Mouse (Mus musculus) forebrain, postnatal 0 days (tissue): ENCODE measurements at regions not wholly inside any gene's neighbourhood (a gene's known extent, or its start where the extent isn't known, plus 50 kb on each side); places are given as distances from the start of the nearest gene placed in this dataset.

Source experiments
- ATAC-seq: fragments of 200-750 bp; cut with Nextera tagmentation; 2 replicates; pipeline ENCODE4 v1.8.0; 2017; ENCODE audit warnings: mild to moderate bottlenecking, moderate library complexity
- DNase-seq: peaks from one replicate; pipeline ENCODE4 v3.0.0-alpha.2; 2015
- H3K27ac ChIP-seq: fragments of 300-500 bp; sonication (generic); 2 replicates; pipeline ENCODE4 v1.5.1; 2014; ENCODE audit warnings: low read depth, mild to moderate bottlenecking, antibody characterized with exemption, low read length, moderate library complexity, mixed read lengths
- H3K27me3 ChIP-seq: fragments of 300-500 bp; sonication (generic); 2 replicates; pipeline ENCODE4 v1.6.1; 2014; ENCODE audit warnings: mild to moderate bottlenecking, low read length, mixed read lengths; ENCODE audit not compliant: insufficient read depth
- H3K36me3 ChIP-seq: fragments of 300-500 bp; sonication (generic); 2 replicates; pipeline ENCODE4 v1.6.1; 2014; ENCODE audit warnings: mild to moderate bottlenecking, moderate library complexity; ENCODE audit not compliant: insufficient read depth
- H3K4me1 ChIP-seq: fragments of 300-500 bp; sonication (generic); 2 replicates; pipeline ENCODE4 v1.6.1; 2014; ENCODE audit warnings: antibody characterized with exemption; ENCODE audit not compliant: insufficient read depth
- H3K4me2 ChIP-seq: fragments of 300-500 bp; sonication (generic); 2 replicates; pipeline ENCODE4 v1.6.1; 2014; ENCODE audit warnings: low read depth, mild to moderate bottlenecking, moderate library complexity
- H3K4me3 ChIP-seq: fragments of 300-500 bp; sonication (generic); 2 replicates; pipeline ENCODE4 v1.5.1; 2014; ENCODE audit warnings: low read depth, low read length, mixed read lengths
- H3K9ac ChIP-seq: fragments of 300-500 bp; sonication (generic); 2 replicates; pipeline ENCODE4 v1.6.1; 2014; ENCODE audit warnings: mild to moderate bottlenecking
- H3K9me3 ChIP-seq: fragments of 300-500 bp; sonication (generic); 2 replicates; pipeline ENCODE4 v1.6.1; 2016; ENCODE audit warnings: low read length
- CTCF ChIP-seq: sonication (generic); IDR thresholded peaks from 2 replicates; pipeline ENCODE4 v1.5.1; 2016; ENCODE audit warnings: antibody characterized with exemption, control low read depth, low read depth
- WGBS: fragments of 180-500 bp; shearing (Covaris S2); extraction: QIAGEN DNeasy Blood & Tissue Kit; methylation state at CpG from one replicate; pipeline ENCODE4 v1.1.7; 2014; 5-methylcytosine and 5-hydroxymethylcytosine counted together

GRCm38 (mm10) chr9:91528838-91529475 lies 163.3 kb upstream of the Zic1 start:
- ATAC-seq: no peak
- H3K4me3 ChIP-seq: no peak overlapping the region

GRCm38 (mm10) chr9:91528388-91528787 lies 162.8 kb upstream of the Zic1 start:
- DNase-seq: no peak
- TF ChIP-seq CTCF: no peak
- WGBS: 38% methylated on average over 5 of the region's 5 CpGs

More at GRCm38 (mm10) chr9:91528838-91529475, 163.3 kb upstream of the Zic1 start:
- Histone ChIP-seq H3K27me3 (no peaks in the 10 kb centered on the region), H3K4me1 (0 out of 2 replicates have a peak, but pooled peaks cover 2% of the 10 kb centered on the region), H3K9me3 (no peaks in the 10 kb centered on the region), H3K27ac (no peak overlapping the region), H3K9ac (no peak overlapping the region), H3K36me3 (no peaks in the 10 kb centered on the region), H3K4me2 (no peak overlapping the region)
- 38% methylated on average over 3 of the region's 3 CpGs for WGBS
- TF ChIP-seq CTCF: no peak
- DNase-seq: no peak

GRCm38 (mm10) chr9:91520521-91520920 lies 154.9 kb upstream of the Zic1 start:
- Histone ChIP-seq H3K4me3 (no peak overlapping the region), H3K9me3 (no peaks in the 10 kb centered on the region), H3K4me2 (no peak overlapping the region), H3K36me3 (no peaks in the 10 kb centered on the region), H3K27me3 (no peaks in the 10 kb centered on the region), H3K9ac (no peak overlapping the region), H3K4me1 (no peaks in the 10 kb centered on the region), H3K27ac (no peak overlapping the region)
- no peak for ATAC-seq
- no peak for DNase-seq
- TF ChIP-seq CTCF: no peak
- 18% methylated on average over 3 of the region's 3 CpGs for WGBS

More at GRCm38 (mm10) chr9:91528388-91528787, 162.8 kb upstream of the Zic1 start:
- Histone ChIP-seq H3K9ac (no peak overlapping the region), H3K36me3 (no peaks in the 10 kb centered on the region), H3K4me2 (no peak overlapping the region), H3K27ac (no peak overlapping the region), H3K4me1 (0 out of 2 replicates have a peak, but pooled peaks cover 2% of the 10 kb centered on the region), H3K4me3 (no peak overlapping the region), H3K27me3 (no peaks in the 10 kb centered on the region), H3K9me3 (no peaks in the 10 kb centered on the region)
- no peak for ATAC-seq

- no peak overlapping the region for H3K4me3 ChIP-seq
- H3K9me3 ChIP-seq: no peaks in the 10 kb centered on the region
- no peak overlapping the region for H3K27ac ChIP-seq
- no peaks in the 10 kb centered on the region for H3K4me1 ChIP-seq
- DNase-seq (no peak), ATAC-seq (no peak)
- no peaks in the 10 kb centered on the region for H3K27me3 ChIP-seq
- no peak for TF ChIP-seq CTCF
- 41% methylated on average over 3 of the region's 3 CpGs for WGBS
- no peak overlapping the region for H3K9ac ChIP-seq
- no peak overlapping the region for H3K4me2 ChIP-seq
- no peaks in the 10 kb centered on the region for H3K36me3 ChIP-seq
Measured at GRCm38 (mm10) chr9:91509672-91510071, 144.1 kb upstream of the Zic1 start.

GRCm38 (mm10) chr9:91503657-91504329 lies 138.2 kb upstream of the Zic1 start:
- DNase-seq (no peak), ATAC-seq (no peak)
- H3K27me3 ChIP-seq: no peaks in the 10 kb centered on the region
- H3K36me3 ChIP-seq: no peaks in the 10 kb centered on the region
- TF ChIP-seq CTCF: no peak
- WGBS: 72% methylated on average over 5 of the region's 5 CpGs
- H3K9ac ChIP-seq: no peak overlapping the region
- no peak overlapping the region for H3K27ac ChIP-seq
- no peaks in the 10 kb centered on the region for H3K4me1 ChIP-seq
- no peak overlapping the region for H3K4me3 ChIP-seq
- 0 out of 2 replicates have a peak, but pooled peaks cover 4% of the 10 kb centered on the region for H3K9me3 ChIP-seq
- H3K4me2 ChIP-seq: no peak overlapping the region

GRCm38 (mm10) chr9:91476596-91476995 lies 111.0 kb upstream of the Zic1 start:
- ATAC-seq (peak; percentile 94), DNase-seq (peak; percentile 56)
- Histone ChIP-seq H3K27me3 (no peaks in the 10 kb centered on the region), H3K4me2 (no peak overlapping the region), H3K9ac (no peak overlapping the region), H3K27ac (no peak overlapping the region), H3K4me3 (no peak overlapping the region), H3K4me1 (no peaks in the 10 kb centered on the region), H3K36me3 (no peaks in the 10 kb centered on the region), H3K9me3 (no peaks in the 10 kb centered on the region)
- no peak for TF ChIP-seq CTCF
- 24% methylated on average over 3 of the region's 3 CpGs for WGBS

- TF ChIP-seq CTCF: no peak
- Histone ChIP-seq H3K4me2 (no peak overlapping the region), H3K36me3 (no peaks in the 10 kb centered on the region), H3K9me3 (no peaks in the 10 kb centered on the region), H3K27me3 (no peaks in the 10 kb centered on the region), H3K4me1 (no peaks in the 10 kb centered on the region), H3K9ac (no peak overlapping the region), H3K27ac (no peak overlapping the region), H3K4me3 (no peak overlapping the region)
- WGBS: 63% methylated on average over 5 of the region's 5 CpGs
- no peak for ATAC-seq
- no peak for DNase-seq
Measured at GRCm38 (mm10) chr9:91462713-91463425, 97.3 kb upstream of the Zic1 start.
